Mouse (Mus musculus): ENCODE data around the gene Mthfd1l. TPM values are rescaled to one million over a fixed set of nuclear protein-coding genes. Genes with fewer than 3 reads are reported as not detected.
A peak's percentile ranks its signal among the peaks of the same experiment; 100 is the strongest.
"Not testable (repeated sequence)": the region's sequence is repeated elsewhere in the genome, so short reads cannot be mapped to it uniquely, and the experiment has no call there.

The Mthfd1l gene
- total RNA-seq, 2 experiments from 2014 or later, result 2.0 to 2.5 TPM

DNA sequence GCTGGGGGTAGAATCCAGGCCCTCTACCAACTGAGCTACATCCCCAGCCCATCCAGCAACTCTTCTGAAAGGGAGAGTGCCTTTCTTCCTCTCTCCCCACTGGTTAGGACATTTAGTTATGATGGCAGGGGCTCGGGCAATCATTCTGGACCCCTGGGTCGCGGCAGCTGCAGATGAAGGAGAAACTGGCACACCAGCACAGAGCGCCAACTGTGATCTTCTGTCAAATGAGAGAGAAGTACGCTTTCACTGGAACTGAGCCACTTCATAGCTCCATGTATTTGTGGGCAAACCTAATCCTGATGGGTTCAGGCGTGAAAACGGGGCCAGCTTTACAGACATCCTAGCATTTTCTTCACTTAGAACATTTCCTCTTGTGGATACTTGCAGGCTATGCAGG, 97.1 kb downstream of the Mthfd1l start:
- no peak for DNase-seq
- intact Hi-C loops (cut with DNase I; ENCODE audit: low total_unique reads), result no loop called here

DNA sequence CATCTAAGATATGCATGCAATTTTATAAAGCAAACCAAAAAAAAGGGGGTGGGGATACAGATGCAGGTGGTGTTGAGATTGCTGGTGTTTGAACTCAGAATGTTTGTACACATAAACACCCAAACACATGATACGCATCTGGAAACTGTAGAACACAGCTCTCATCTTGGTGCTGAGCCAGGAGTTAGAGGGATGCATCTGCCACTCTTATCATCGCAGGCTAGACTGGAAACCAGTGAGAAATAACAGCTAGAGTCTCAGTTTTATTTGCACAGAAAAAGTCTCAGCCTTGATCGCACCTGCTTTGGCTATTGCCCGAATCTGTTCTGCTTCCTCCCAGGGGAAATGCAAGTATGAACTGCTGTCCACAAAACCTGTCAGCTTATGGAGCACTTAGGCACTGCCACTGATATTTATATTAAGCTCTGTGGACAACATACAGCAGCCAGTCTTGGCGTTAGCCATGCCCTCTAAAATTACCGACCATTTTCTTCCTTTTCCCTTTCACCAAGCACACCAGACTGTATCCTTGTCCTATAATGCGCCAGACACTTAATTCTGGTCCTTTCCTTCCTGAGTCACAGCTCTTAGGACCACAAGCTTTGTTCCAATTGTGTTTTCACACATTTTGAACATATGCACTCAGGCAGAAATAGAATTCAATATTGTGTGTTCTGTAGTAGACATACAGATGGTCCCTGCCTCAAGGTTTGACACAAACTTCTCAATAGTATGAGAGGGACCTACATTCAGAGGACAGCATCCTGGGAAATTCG, 98.3 kb downstream of the Mthfd1l start:
- DNase-seq, result no peak
- intact Hi-C loops (cut with DNase I; ENCODE audit: low total_unique reads), result no loop called here

DNA sequence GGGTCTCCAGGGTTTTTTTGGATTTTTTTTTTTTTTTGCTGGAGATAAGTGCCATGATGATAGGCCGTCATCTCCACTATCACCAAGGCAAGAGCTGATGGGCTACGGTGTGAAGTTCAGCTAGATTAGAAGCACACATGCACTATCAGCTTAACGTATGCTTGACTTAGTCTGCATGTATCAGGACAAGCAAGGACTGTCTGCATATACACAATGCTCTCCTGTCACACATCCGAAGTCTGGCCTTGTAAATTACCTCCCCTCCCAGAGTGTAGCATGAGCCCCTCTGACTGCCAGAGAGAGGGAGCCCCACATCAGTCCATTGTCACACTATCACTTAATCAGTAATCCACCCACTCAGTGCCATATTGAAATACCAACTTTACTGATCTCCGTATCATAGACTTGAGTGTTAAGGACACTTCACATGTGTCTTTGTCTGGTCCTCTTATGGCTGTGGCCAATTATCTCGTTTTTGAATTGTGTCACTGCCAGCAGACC, 99.0 kb downstream of the Mthfd1l start:
- intact Hi-C loops (cut with DNase I; ENCODE audit: low total_unique reads), result no loop called here
- DNase-seq, result no peak

DNA sequence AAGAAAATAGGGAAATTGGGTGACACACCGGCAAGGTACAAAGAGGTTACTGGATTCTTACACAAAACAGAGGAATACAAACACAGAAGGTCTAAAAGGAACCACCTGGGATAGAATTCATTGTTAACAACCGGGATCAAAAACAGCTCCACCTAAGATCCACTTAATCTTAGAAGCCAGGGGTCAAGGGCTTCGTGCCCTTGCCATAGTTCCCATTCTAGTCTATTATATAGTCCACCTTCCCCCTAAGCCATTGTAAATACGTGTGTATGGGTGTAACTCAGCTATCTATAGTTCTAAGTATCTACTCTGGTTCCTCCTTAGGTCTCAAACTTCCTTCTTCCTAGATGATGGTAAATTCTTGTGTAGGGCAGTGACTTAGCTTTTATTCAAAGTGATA, 99.6 kb downstream of the Mthfd1l start:
- DNase-seq; intact Hi-C loops (cut with DNase I; ENCODE audit: low total_unique reads): not testable (repeated sequence)

DNA sequence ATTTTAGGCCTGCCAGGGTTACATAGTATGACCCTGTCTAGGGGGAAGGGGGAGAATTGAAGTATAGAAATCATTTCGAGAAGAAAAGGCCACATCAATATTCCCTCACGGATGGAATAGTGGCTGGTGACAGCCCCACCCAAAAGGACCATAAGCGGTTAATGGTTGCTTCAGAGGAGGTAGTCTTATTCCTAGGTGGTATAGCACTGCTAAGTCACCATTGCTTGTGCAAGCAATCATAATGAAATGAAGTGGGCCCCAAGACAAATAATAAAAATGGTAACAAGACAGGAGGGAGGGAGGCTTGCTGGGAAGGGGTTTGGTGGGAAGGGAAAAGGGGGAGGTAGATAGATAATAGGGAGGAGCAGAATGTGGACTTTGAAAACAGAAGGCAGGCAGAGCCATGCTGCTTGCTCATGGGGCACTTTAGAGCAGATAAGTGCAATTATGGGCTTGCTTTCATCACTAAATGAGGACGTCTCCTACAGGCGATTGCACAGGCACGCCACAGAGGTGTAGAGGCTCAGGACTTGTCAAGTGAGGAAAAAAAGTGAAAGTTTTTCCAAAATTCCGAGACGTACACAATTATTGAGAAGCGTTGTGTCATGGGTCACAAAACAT, 105.4 kb downstream of the Mthfd1l start:
- DNase-seq, result no peak
- intact Hi-C loops (cut with DNase I; ENCODE audit: low total_unique reads), result no loop called here

DNA sequence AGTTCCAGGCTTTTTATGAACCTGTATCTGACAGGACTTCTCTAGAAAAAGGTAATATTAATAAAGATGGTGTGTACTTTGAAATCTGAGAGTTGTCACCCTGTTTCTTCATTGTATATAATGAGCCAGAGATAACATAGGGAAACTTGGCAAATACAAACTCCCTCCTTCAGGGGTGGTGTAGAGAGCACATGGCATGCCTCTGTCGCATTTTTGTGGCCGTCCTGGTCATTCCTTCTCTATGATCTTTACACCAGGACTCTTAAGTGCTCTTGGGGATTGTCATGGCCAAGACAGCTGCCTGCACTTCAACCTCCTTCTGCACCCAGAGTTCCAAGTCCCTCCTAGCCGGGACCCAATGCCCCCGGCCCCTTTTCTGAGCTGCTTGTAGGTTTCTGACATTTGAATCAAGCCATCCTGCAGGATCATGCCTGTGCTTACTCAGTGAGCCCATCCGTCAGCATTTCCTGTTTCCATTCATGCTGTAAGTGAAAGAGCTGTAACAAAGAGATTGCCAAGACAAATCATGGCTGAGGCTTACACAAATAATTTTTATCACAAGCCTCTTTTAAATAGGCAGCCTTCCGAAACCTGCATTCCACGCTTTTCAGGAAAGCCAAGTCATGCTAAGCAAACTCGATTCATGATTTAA, 106.2 kb downstream of the Mthfd1l start:
- DNase-seq, result no peak
- intact Hi-C loops (cut with DNase I; ENCODE audit: low total_unique reads), result no loop called here

DNA sequence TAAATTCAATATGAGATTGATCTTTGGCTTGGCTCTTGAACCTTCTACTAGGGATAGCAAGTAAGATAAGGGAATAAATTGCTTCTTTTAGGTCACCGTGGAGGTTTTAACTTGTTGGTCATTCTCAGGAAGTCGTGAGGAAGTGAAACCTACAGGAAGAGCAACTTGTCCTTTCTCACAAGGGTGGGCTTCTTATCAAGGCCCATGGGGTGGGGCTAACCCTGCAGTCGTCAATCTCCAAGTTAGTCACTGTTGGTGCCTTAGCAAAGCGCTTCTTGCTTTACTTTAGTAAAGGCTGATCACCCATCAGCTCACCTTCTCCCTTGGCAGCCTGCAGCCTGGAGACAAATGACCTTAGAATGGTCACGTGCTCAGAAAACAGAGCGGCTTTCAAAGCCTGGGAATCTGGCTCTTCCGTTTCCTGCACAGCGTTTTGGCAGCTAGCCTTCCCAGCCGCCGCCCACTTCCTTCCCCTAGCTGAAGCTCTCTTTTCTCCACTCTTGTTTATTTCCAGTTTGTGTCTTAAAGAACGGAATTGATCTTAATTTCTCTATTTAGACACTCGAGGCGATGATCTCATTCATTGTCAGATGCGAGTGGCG, 106.8 kb downstream of the Mthfd1l start:
- peak; percentile 73 for DNase-seq
- intact Hi-C loops (cut with DNase I; ENCODE audit: low total_unique reads), result loop anchor here (10.0 kb wide), 1 partner anchor 255 kb away; no protein-coding TSS in a partner anchor

DNA sequence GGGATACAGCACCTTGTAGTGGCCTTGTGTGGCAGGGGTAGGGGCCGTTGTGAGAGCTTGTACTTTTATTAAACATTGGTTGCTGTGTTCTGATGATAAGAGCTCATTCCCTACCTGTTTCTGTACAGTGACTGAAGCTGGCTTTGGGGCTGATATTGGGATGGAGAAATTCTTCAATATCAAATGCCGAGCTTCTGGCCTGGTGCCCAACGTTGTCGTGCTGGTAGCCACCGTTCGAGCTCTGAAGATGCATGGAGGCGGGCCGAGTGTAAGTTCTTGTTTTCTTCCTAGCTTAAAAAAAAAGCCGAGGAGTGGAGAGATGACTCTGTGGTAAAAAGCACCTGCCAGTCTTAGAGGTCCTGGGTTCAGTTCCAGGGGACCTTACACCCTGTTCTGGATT, 110.7 kb downstream of the Mthfd1l start:
- intact Hi-C loops (cut with DNase I; ENCODE audit: low total_unique reads), result loop anchor here (10.0 kb wide), 1 partner anchor 251 kb away; no protein-coding TSS in a partner anchor

DNA sequence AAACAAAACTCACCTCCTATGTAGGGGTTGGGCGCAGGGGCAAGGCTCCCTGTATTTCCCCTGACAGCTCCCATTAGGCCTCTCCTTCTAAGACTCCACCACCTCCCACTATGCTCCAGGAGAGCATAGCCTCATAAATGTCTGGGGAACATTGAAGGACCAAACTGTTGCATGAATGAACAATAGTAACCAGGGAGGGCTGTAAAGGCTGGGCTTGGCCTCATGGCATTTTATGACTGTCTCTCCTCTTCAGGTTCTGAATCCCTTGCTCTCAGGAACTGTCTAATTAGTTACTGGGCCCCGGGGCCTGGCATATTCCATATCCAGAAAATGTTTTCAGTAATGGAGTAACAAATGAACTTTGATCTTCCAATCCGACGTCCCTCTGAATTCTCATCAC, 112.0 kb downstream of the Mthfd1l start:
- intact Hi-C loops (cut with DNase I; ENCODE audit: low total_unique reads), result loop anchor here (10.0 kb wide), 1 partner anchor 250 kb away; no protein-coding TSS in a partner anchor
- no peak for DNase-seq

More for the DNA sequence above, 110.7 kb downstream of the Mthfd1l start:
- DNase-seq, result no peak

DNA sequence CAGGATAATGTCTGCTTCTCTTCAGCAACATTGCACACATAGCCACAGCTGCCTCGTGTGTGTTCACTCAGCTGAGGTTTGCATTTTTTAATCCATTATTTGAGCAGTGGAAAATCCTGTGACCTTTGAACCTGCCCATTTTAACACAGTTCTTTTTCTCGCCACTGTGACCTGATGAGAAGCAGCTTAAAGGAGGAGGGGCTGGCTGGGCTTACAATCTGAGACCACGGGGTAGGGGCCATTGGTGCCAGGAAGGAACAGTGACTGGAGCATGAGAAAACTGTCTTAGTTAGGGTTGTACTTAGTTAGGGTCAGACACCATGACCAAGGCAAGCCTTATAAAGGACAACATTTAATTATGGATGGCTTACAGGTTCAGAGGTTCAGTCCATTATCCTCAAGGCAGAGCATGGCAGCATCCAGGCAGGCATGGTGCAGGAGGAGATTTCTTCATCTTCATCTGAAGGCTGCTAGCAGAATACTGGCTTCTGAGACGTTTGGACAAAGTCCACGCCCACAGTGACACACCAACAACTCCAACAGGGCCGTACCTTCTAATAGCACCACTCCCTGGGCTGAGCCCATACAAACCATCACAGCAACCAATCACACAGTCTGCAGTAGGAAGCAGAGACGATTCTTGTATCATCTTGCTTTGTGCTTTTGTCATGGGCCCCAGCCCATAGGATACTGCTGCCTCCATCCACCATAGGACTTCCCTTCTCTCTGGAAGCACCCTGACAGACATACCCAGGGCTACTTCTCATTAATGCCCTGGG, 112.6 kb downstream of the Mthfd1l start:
- DNase-seq, result no peak
- intact Hi-C loops (cut with DNase I; ENCODE audit: low total_unique reads), result loop anchor here (10.0 kb wide), 1 partner anchor 249 kb away; no protein-coding TSS in a partner anchor

DNA sequence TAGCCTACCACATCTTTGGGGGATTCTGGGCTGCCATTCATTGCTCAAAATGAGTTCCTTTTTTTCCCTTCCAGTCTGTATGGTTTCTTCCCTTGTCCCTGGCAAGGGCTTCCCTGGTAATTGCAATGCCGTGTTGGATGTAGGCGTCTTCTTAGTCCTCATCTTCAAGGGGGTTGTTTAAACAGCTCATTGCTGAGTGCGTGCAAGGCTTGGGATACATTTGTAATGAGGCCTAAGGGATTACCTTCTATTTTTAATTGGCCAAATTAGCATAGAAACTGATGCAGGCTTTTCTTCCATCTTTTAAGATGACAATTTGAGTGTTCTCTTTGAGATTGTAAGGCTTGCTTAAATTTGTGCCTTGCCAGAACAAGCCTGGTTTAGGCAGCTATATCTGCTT, 114.6 kb downstream of the Mthfd1l start:
- DNase-seq, result no peak
- intact Hi-C loops (cut with DNase I; ENCODE audit: low total_unique reads), result loop anchor here (10.0 kb wide), 1 partner anchor 247 kb away; no protein-coding TSS in a partner anchor

DNA sequence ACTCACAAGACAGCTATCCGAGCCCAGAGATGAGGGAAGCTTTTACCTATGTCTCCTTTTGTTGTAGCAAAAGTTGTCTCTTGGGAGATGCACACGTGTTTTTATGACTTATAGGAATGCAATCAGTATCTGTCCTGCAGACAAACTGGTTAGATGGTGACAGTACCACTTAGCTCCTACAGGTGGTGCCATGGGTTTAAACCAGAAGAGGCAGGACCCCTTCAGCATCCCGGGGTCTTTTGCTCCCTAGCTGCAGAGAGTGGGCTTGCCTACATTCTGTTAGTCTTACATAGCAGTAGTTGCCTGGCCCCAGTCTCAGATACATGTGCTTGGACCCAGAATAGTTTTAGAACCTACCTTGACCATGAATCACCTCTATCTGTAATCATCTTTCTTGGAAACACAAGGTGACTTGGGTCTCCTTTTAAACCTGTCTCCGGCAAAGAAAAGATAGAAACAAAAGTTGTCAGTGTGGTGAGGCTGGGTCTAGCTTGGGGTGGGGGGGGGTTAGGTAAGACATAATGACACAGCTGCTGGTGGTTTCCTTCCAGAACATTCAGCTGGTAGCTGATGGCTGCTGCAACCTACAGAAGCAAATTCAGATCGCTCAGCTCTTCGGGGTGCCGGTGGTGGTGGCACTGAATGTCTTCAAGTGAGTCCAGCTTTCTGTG, 116.0 kb downstream of the Mthfd1l start:
- intact Hi-C loops (cut with DNase I; ENCODE audit: low total_unique reads), result loop anchor here (10.0 kb wide), 1 partner anchor 246 kb away; no protein-coding TSS in a partner anchor
- peak; percentile 22 for DNase-seq

DNA sequence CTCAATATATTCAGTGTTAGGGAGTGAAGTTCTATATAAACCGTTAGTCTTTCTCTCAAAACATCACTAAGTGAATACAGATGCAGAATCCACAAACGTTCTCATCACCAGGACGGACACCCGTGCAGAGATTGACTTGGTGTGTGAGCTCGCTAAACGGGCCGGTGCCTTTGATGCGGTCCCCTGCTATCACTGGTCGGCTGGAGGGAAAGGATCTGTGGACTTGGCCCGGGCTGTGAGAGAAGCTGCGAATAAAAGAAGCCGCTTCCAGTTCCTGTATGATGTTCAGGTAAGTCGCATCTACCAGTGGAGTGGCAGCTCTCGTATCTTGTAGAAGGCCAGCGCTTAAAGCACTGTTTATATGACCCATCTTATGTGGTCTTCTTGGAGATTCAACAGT, 117.0 kb downstream of the Mthfd1l start:
- intact Hi-C loops (cut with DNase I; ENCODE audit: low total_unique reads), result loop anchor here (10.0 kb wide), 1 partner anchor 245 kb away; no protein-coding TSS in a partner anchor
- no peak for DNase-seq

DNA sequence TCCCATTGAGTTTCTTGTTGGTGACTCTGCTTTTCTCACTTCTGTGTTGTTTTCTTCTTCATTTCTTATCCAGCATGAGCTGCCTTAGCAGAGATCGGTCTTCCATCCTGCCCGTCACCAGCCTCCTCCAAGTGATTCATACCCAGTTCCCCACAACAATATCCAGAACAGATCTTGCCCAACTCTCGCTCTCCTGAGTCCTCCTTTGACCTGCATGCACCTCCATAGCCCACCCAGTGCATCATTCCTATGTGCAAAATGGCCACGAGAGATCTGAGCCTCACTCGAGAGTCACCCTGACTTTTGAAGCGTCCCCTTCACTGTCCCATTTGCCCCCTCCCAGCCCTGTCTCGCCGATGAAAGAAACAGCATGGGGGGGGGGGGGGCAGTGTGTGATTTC, 120.1 kb downstream of the Mthfd1l start:
- DNase-seq, result no peak
- intact Hi-C loops (cut with DNase I; ENCODE audit: low total_unique reads), result no loop called here

DNA sequence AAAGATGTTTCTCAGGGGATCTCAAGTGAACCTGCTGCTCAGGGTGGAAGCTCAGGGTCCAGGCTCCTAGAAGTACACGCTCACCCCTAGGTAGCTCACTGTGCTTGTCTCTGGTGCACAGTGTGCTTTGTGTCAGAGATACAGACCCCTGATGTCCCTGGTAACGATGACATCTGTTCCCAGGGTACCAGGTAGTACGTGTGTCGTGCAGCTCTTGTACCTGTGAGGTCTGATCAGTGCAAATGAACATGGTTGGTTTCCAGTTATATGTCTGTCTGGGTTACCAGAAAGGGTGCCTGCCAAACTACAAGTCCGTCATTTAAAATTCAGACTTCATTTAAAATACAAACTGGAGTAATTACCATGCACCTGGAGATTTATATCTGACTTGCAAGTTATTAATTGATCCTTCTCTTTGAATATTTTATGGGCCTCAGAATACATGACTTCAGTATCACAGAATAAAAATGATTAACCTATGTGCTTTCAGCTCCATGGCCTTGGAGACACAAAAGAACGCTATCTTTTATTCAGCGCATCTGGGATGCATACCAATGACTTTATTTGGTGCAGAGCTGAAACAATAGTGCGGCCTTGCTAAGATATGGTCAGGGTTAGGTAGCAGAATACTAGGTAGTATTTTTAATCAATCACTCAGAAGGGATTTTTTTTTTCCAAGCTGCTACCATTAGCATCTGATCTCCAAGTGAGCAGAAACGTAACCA, 121.3 kb downstream of the Mthfd1l start:
- no peak for DNase-seq
- intact Hi-C loops (cut with DNase I; ENCODE audit: low total_unique reads), result no loop called here

DNA sequence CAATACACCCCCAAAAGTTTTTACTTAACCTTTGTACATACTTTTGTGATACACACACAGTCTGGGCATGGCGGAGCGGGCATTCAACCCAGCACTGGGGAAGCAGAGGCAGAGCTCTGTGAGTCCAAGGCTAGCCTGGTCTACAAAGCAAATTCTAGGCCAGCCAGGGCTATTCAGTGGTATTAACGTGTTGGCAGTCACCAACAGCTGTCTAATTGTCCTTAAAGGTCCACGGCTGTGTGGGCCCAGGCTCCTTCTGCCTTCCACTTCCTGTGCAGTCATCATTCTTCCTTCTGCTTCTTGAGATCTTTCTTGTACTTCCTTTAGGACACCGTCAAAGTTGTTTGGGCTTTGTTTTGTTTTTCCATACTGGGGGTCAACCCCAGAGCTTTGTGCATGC, 123.2 kb downstream of the Mthfd1l start:
- DNase-seq, result no peak
- intact Hi-C loops (cut with DNase I; ENCODE audit: low total_unique reads), result no loop called here

DNA sequence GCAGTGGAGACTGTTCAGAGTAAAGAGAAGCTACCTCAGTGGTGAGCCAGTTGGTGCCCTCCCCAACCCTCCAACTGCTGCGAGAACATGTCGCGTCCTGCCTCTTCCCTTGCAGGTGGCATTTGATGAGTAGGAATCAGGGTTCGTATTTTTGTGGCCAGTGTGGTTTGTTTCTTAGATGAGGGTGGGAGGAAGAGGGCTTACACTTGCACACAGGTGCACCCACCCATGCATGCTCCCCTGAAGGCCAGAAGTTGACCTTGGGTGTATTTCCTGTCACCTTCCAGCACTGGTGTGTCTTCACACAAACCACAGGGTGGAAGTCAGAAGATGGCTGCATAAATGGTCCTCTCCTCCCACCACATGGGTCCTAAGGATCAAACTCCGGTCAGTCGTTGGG, 127.1 kb downstream of the Mthfd1l start:
- DNase-seq, result no peak
- intact Hi-C loops (cut with DNase I; ENCODE audit: low total_unique reads), result no loop called here

All from gastrocnemius, postnatal 14 days (tissue).